Mouse (Mus musculus) midbrain, embryonic 14.5 days (tissue): ENCODE data around the gene Sept9. TPM values are rescaled to one million over a fixed set of nuclear protein-coding genes. Genes with fewer than 3 reads are reported as not detected.

Source experiments
- ATAC-seq: fragments of 200-750 bp; cut with Nextera tagmentation; 2 replicates; pipeline ENCODE4 v1.8.0; 2017; ENCODE audit warnings: moderate number of reproducible peaks, moderate library complexity; ENCODE audit not compliant: low FRiP score, low TSS enrichment
- DNase-seq: peaks from one replicate; pipeline ENCODE4 v3.0.0-alpha.2; 2015
- H3K27ac ChIP-seq: fragments of 300-500 bp; sonication (generic); replicated peaks from 2 replicates; pipeline ENCODE4 v1.5.1; 2014; ENCODE audit warnings: mild to moderate bottlenecking, low read depth, low read length, moderate library complexity
- H3K27me3 ChIP-seq: fragments of 300-500 bp; sonication (generic); 2 replicates; pipeline ENCODE4 v1.6.1; 2014; ENCODE audit warnings: low read length, control low read depth, mixed read lengths; ENCODE audit not compliant: control insufficient read depth, insufficient read depth
- H3K36me3 ChIP-seq: fragments of 300-500 bp; sonication (generic); 2 replicates; pipeline ENCODE4 v1.6.1; 2014; ENCODE audit warnings: low read length, control low read depth; ENCODE audit not compliant: control insufficient read depth, insufficient read depth
- H3K4me1 ChIP-seq: fragments of 300-500 bp; sonication (generic); 2 replicates; pipeline ENCODE4 v1.6.1; 2014; ENCODE audit warnings: mild to moderate bottlenecking, antibody characterized with exemption, low read length, control low read depth; ENCODE audit not compliant: control insufficient read depth, insufficient read depth
- H3K4me2 ChIP-seq: fragments of 300-500 bp; sonication (generic); 2 replicates; pipeline ENCODE4 v1.6.1; 2014; ENCODE audit warnings: mild to moderate bottlenecking, low read length, moderate library complexity
- H3K4me3 ChIP-seq: fragments of 300-500 bp; sonication (generic); replicated peaks from 2 replicates; pipeline ENCODE4 v1.5.1; 2014; ENCODE audit warnings: low read depth, low read length
- H3K9ac ChIP-seq: fragments of 300-500 bp; sonication (generic); replicated peaks from 2 replicates; pipeline ENCODE4 v1.6.1; 2014; ENCODE audit warnings: mild to moderate bottlenecking, low read length, moderate library complexity
- H3K9me3 ChIP-seq: fragments of 300-500 bp; sonication (generic); 2 replicates; pipeline ENCODE4 v1.6.1; 2016; ENCODE audit warnings: low read length, control low read depth, mixed read lengths; ENCODE audit not compliant: control insufficient read depth
- whole genome bisulfite sequencing: fragments of 180-500 bp; shearing (Covaris S2); extraction: QIAGEN DNeasy Blood & Tissue Kit; methylation state at CpG from one replicate; pipeline ENCODE4 v1.1.7; 2014; 5-methylcytosine and 5-hydroxymethylcytosine counted together
- polyA plus RNA-seq: library from polyadenylated mRNA; unstranded; fragments of >200 nt; fragmentation: Nextera tagmentation; extraction: Ambion mirVana; gene quantifications from 2 replicates; pipeline ENCODE4 v1.2.1, GENCODE M21; 2014

Gene Sept9
- polyA plus RNA-seq, 1 experiment from 2014 or later: 97.4 TPM

GRCm38 (mm10) chr11:117315309-117315708 is 115.8 kb downstream of the Sept9 start:
- H3K27ac ChIP-seq: no peak overlapping the region
- ATAC-seq (no peak), DNase-seq (no peak)
- H3K9ac ChIP-seq: no peak overlapping the region
- peaks cover 32% of the 10 kb centered on the region for H3K4me1 ChIP-seq
- no peak overlapping the region for H3K4me2 ChIP-seq
- no peaks in the 10 kb centered on the region for H3K27me3 ChIP-seq
- 90% methylated on average over 11 of the region's 11 CpGs for WGBS
- H3K4me3 ChIP-seq: no peak overlapping the region
- no peaks in the 10 kb centered on the region for H3K9me3 ChIP-seq
- no peaks in the 10 kb centered on the region for H3K36me3 ChIP-seq

- Histone ChIP-seq H3K9me3 (no peaks in the 10 kb centered on the region), H3K9ac (peak overlapping the region; percentile 4; the same call in 1 of the 2 replicates), H3K4me1 (peaks cover 32% of the 10 kb centered on the region), H3K36me3 (no peaks in the 10 kb centered on the region), H3K27ac (peak overlapping the region; percentile 67), H3K27me3 (no peaks in the 10 kb centered on the region), H3K4me3 (no peak overlapping the region), H3K4me2 (peak overlapping the region; percentile 23)
- DNase-seq (no peak), ATAC-seq (no peak)
- 52% methylated on average over 16 of the region's 16 CpGs for WGBS
Measured at GRCm38 (mm10) chr11:117316441-117317331, 117.2 kb downstream of the Sept9 start.

GRCm38 (mm10) chr11:117317429-117318101 is 118.1 kb downstream of the Sept9 start:
- no peaks in the 10 kb centered on the region for H3K9me3 ChIP-seq
- DNase-seq (peak; percentile 58), ATAC-seq (no peak)
- no peak overlapping the region for H3K4me3 ChIP-seq
- no peaks in the 10 kb centered on the region for H3K36me3 ChIP-seq
- H3K27me3 ChIP-seq: no peaks in the 10 kb centered on the region
- H3K4me2 ChIP-seq: peak overlapping the region; percentile 23
- peaks cover 32% of the 10 kb centered on the region for H3K4me1 ChIP-seq
- peak overlapping the region; percentile 4 for H3K9ac ChIP-seq
- peak overlapping the region; percentile 67 for H3K27ac ChIP-seq
- 21% methylated on average over 20 of the region's 20 CpGs for WGBS

- Histone ChIP-seq H3K4me1 (peaks cover 29% of the 10 kb centered on the region), H3K9ac (no peak overlapping the region), H3K4me3 (no peak overlapping the region), H3K27ac (peak overlapping the region; percentile 67), H3K9me3 (no peaks in the 10 kb centered on the region), H3K36me3 (no peaks in the 10 kb centered on the region), H3K4me2 (no peak overlapping the region), H3K27me3 (no peaks in the 10 kb centered on the region)
- WGBS: 58% methylated on average over 3 of the region's 3 CpGs
- ATAC-seq (0 out of 2 replicates have a peak, but pooled peaks have one; percentile 44), DNase-seq (no peak)
Measured at GRCm38 (mm10) chr11:117318202-117318601, 118.7 kb downstream of the Sept9 start.

GRCm38 (mm10) chr11:117318731-117319542 is 119.5 kb downstream of the Sept9 start:
- peak overlapping the region; percentile 67 for H3K27ac ChIP-seq
- DNase-seq (no peak), ATAC-seq (no peak)
- 72% methylated on average over 12 of the region's 12 CpGs for WGBS
- no peaks in the 10 kb centered on the region for H3K27me3 ChIP-seq
- H3K4me2 ChIP-seq: no peak overlapping the region
- H3K9ac ChIP-seq: no peak overlapping the region
- H3K4me1 ChIP-seq: peaks cover 28% of the 10 kb centered on the region
- H3K36me3 ChIP-seq: no peaks in the 10 kb centered on the region
- H3K4me3 ChIP-seq: no peak overlapping the region
- no peaks in the 10 kb centered on the region for H3K9me3 ChIP-seq

- 47% methylated on average over 15 of the region's 15 CpGs for WGBS
- H3K4me1 ChIP-seq: peaks cover 28% of the 10 kb centered on the region
- ATAC-seq: 0 out of 2 replicates have a peak, but pooled peaks have one; percentile 42
Measured at GRCm38 (mm10) chr11:117319543-117320335, 120.3 kb downstream of the Sept9 start.

GRCm38 (mm10) chr11:117320482-117320881 is 121.0 kb downstream of the Sept9 start:
- no peak for DNase-seq
- H3K27ac ChIP-seq: no peak overlapping the region
- WGBS: 78% methylated on average over 3 of the region's 3 CpGs

More at GRCm38 (mm10) chr11:117319543-117320335, 120.3 kb downstream of the Sept9 start:
- no peak overlapping the region for H3K4me3 ChIP-seq
- H3K9ac ChIP-seq: no peak overlapping the region
- H3K9me3 ChIP-seq: no peaks in the 10 kb centered on the region
- DNase-seq: no peak
- no peak overlapping the region for H3K4me2 ChIP-seq
- H3K36me3 ChIP-seq: no peaks in the 10 kb centered on the region
- H3K27me3 ChIP-seq: no peaks in the 10 kb centered on the region
- peak overlapping the region; percentile 49; the same call in 1 of the 2 replicates for H3K27ac ChIP-seq

More at GRCm38 (mm10) chr11:117320482-117320881, 121.0 kb downstream of the Sept9 start:
- Histone ChIP-seq H3K9ac (no peak overlapping the region), H3K4me1 (peaks cover 28% of the 10 kb centered on the region), H3K36me3 (no peaks in the 10 kb centered on the region), H3K4me3 (no peak overlapping the region), H3K9me3 (no peaks in the 10 kb centered on the region), H3K4me2 (no peak overlapping the region), H3K27me3 (no peaks in the 10 kb centered on the region)
- ATAC-seq: no peak
